Mouse (Mus musculus): ENCODE measurements around the gene Zfand3.

GRCm38 (mm10) chr17:30097156-30097555 is 92.6 kb downstream of the Zfand3 start:
- TF ChIP-seq POLR2A (IDR thresholded peaks at IDR 0.05; ENCODE audit: insufficient read length, low read depth) (no peak), MAX (IDR thresholded peaks at IDR 0.05; ENCODE audit: low read depth) (no peak), MYOD1 (IDR thresholded peaks at IDR 0.05; ENCODE audit: control insufficient read depth in 1 of 3, insufficient read length in 2 of 3, low read depth in 2 of 3) (no peak), USF1 (IDR thresholded peaks at IDR 0.05; ENCODE audit: low read depth) (no peak), E2F4 (IDR thresholded peaks at IDR 0.05; ENCODE audit: insufficient read depth) (no peak), POLR2AphosphoS2 (IDR thresholded peaks at IDR 0.05; ENCODE audit: insufficient read length, low read depth) (no peak), TCF12 (IDR thresholded peaks at IDR 0.05; ENCODE audit: insufficient read depth, poor library complexity, severe bottlenecking) (no peak), CEBPB (IDR thresholded peaks at IDR 0.05; ENCODE audit: insufficient read depth, poor library complexity, severe bottlenecking) (no peak), REST (IDR thresholded peaks at IDR 0.05; ENCODE audit: insufficient read depth, insufficient read length) (no peak), MYOG (IDR thresholded peaks at IDR 0.05; ENCODE audit: control insufficient read depth in 1 of 3, insufficient read depth in 1 of 3, insufficient read length in 2 of 3, low read depth in 2 of 3) (no peak)
